Mouse (Mus musculus): ENCODE measurements around the gene Anxa5. TPM values are rescaled to one million over a fixed set of nuclear protein-coding genes. Genes with fewer than 3 reads are reported as not detected.

Gene Anxa5
- polyA plus RNA-seq, 1 experiment from 2014 or later: 85.6 TPM

DNA sequence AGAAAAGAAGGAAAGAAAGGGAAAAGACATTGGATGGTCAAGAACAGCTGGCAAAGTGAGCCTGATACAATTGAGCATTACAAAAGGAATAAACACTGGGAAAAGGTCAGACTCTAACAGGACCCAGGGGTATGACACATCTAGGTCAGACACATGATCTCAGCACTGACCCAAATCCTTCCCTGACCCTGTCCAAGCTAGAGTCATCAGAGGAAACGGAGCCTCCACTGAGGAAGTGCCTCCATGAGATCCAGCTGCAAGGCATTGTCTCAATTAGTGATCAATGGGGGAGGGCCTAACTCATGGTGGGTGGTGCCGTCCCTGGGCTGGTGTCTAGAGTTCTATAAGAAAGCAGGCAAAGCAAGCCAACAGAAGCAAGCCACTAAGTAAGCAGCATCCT, 6.8 kb downstream of the Anxa5 start:
- H3K27ac ChIP-seq (ENCODE audit: low read depth, low read length): no peak overlapping the region
- H3K36me3 ChIP-seq (ENCODE audit: control insufficient read depth, insufficient read depth, low read length): no peaks in the 10 kb centered on the region
- no peaks in the 10 kb centered on the region for H3K4me1 ChIP-seq (replicated peaks; ENCODE audit: control insufficient read depth, insufficient read depth, low read length)
- H3K9me3 ChIP-seq (ENCODE audit: control insufficient read depth, low read length): no peaks in the 10 kb centered on the region
- no peak overlapping the region for H3K4me2 ChIP-seq (ENCODE audit: low read depth, low read length, severe bottlenecking)
- DNase-seq (ENCODE audit: low spot score): no peak
- no peak for ATAC-seq (replicated peaks; ENCODE audit: low FRiP score)
- WGBS: 54% methylated on average over 2 of the region's 2 CpGs
- H3K4me3 ChIP-seq (ENCODE audit: low read depth, low read length): no peak overlapping the region
- no peak overlapping the region for H3K9ac ChIP-seq (ENCODE audit: low read length)
- H3K27me3 ChIP-seq (ENCODE audit: control insufficient read depth, insufficient read depth, low read length): no peaks in the 10 kb centered on the region

GRCm38 (mm10) chr3:36467632-36468031, 8.1 kb downstream of the Anxa5 start:
- 91% methylated on average over 7 of the region's 7 CpGs for WGBS
- Histone ChIP-seq H3K4me3 (ENCODE audit: low read depth, low read length) (no peak overlapping the region), H3K9me3 (ENCODE audit: control insufficient read depth, low read length) (no peaks in the 10 kb centered on the region), H3K4me2 (ENCODE audit: low read depth, low read length, severe bottlenecking) (no peak overlapping the region), H3K27ac (ENCODE audit: low read depth, low read length) (no peak overlapping the region), H3K4me1 (replicated peaks; ENCODE audit: control insufficient read depth, insufficient read depth, low read length) (no peaks in the 10 kb centered on the region), H3K36me3 (ENCODE audit: control insufficient read depth, insufficient read depth, low read length) (no peaks in the 10 kb centered on the region), H3K9ac (ENCODE audit: low read length) (no peak overlapping the region), H3K27me3 (ENCODE audit: control insufficient read depth, insufficient read depth, low read length) (no peaks in the 10 kb centered on the region)
- DNase-seq (ENCODE audit: low spot score) (no peak), ATAC-seq (replicated peaks; ENCODE audit: low FRiP score) (no peak)

DNA sequence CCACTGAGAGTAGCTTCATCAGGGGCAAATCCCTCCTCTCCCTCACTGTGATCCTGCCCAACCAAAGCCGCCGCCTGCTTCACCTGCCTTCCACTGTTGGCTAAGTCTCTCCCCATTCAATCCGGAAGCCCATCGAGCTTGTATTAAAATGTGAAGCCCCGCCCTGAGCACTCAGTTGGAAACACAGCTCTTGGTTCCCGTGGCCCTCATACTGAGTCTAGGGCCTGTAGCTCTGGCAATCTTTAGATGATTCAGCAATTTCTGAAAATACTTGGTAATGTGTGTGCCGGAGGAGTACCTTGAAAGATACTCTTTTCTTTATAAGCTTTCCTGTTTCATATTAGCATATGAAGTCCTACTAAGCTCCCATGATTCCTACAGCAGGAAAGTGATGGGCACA, 10.2 kb downstream of the Anxa5 start:
- Histone ChIP-seq H3K27ac (ENCODE audit: low read depth, low read length) (no peak overlapping the region), H3K4me1 (replicated peaks; ENCODE audit: control insufficient read depth, insufficient read depth, low read length) (no peaks in the 10 kb centered on the region), H3K4me2 (ENCODE audit: low read depth, low read length, severe bottlenecking) (no peak overlapping the region), H3K27me3 (ENCODE audit: control insufficient read depth, insufficient read depth, low read length) (no peaks in the 10 kb centered on the region), H3K4me3 (ENCODE audit: low read depth, low read length) (no peak overlapping the region), H3K9me3 (ENCODE audit: control insufficient read depth, low read length) (no peaks in the 10 kb centered on the region), H3K36me3 (ENCODE audit: control insufficient read depth, insufficient read depth, low read length) (no peaks in the 10 kb centered on the region), H3K9ac (ENCODE audit: low read length) (no peak overlapping the region)
- ATAC-seq (replicated peaks; ENCODE audit: low FRiP score) (no peak), DNase-seq (ENCODE audit: low spot score) (no peak)
- WGBS: 58% methylated on average over 7 of the region's 7 CpGs

GRCm38 (mm10) chr3:36462348-36462747, 13.3 kb downstream of the Anxa5 start:
- ATAC-seq (replicated peaks; ENCODE audit: low FRiP score) (no peak), DNase-seq (ENCODE audit: low spot score) (no peak)
- Histone ChIP-seq H3K9me3 (ENCODE audit: control insufficient read depth, low read length) (no peaks in the 10 kb centered on the region), H3K4me3 (ENCODE audit: low read depth, low read length) (no peak overlapping the region), H3K36me3 (ENCODE audit: control insufficient read depth, insufficient read depth, low read length) (no peaks in the 10 kb centered on the region), H3K27me3 (ENCODE audit: control insufficient read depth, insufficient read depth, low read length) (no peaks in the 10 kb centered on the region), H3K9ac (ENCODE audit: low read length) (no peak overlapping the region), H3K4me2 (ENCODE audit: low read depth, low read length, severe bottlenecking) (no peak overlapping the region), H3K4me1 (replicated peaks; ENCODE audit: control insufficient read depth, insufficient read depth, low read length) (no peaks in the 10 kb centered on the region), H3K27ac (ENCODE audit: low read depth, low read length) (no peak overlapping the region)
- 38% methylated on average over 1 of the region's 1 CpGs for WGBS

DNA sequence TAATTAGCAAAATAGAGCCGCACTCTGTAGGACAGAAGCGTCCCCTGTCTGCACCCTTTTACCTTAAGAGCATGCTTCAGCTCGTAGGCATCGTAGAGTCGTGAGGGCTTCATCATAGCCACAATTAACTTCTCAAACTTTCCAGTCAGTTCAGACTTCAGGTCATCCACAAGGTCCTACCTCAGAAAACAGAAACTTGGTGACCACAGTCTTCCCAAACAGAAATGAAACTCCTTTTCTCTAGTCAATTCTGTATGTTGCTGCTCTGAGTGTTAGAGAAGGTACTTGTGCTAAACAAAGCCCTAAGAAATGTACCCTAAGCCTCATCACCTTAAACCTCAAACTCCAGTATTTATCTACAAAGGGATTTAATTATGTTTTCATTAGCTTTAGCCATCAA, 13.9 kb downstream of the Anxa5 start:
- H3K4me3 ChIP-seq (ENCODE audit: low read depth, low read length): no peak overlapping the region
- DNase-seq (ENCODE audit: low spot score): no peak
- ATAC-seq (replicated peaks; ENCODE audit: low FRiP score): no peak
- no peak overlapping the region for H3K4me2 ChIP-seq (ENCODE audit: low read depth, low read length, severe bottlenecking)
- no peaks in the 10 kb centered on the region for H3K4me1 ChIP-seq (replicated peaks; ENCODE audit: control insufficient read depth, insufficient read depth, low read length)
- no peak overlapping the region for H3K27ac ChIP-seq (ENCODE audit: low read depth, low read length)
- H3K9me3 ChIP-seq (ENCODE audit: control insufficient read depth, low read length): no peaks in the 10 kb centered on the region
- H3K9ac ChIP-seq (ENCODE audit: low read length): no peak overlapping the region
- H3K36me3 ChIP-seq (ENCODE audit: control insufficient read depth, insufficient read depth, low read length): no peaks in the 10 kb centered on the region
- WGBS: 91% methylated on average over 5 of the region's 5 CpGs
- no peaks in the 10 kb centered on the region for H3K27me3 ChIP-seq (ENCODE audit: control insufficient read depth, insufficient read depth, low read length)

DNA sequence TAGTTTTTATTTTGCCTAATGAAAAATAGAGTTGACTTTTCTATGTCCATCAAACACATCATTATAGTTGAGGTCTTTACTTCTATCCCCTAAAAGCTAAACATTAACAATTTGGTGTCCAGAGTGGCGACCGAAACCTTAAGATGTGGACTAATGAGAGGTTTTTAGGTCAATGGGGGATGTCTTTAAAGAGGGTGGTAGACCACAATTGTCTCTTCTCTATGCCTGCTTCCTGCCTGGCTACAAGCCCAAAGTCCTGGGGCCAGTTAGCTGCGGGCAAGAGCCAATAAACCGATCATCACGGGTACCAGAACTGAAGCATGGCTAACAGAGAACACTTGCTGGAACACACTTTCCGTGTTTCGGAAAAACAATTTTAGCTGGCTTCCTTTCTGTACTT, 15.0 kb downstream of the Anxa5 start:
- no peak overlapping the region for H3K27ac ChIP-seq (ENCODE audit: low read depth, low read length)
- H3K4me3 ChIP-seq (ENCODE audit: low read depth, low read length): no peak overlapping the region
- H3K9me3 ChIP-seq (ENCODE audit: control insufficient read depth, low read length): no peaks in the 10 kb centered on the region
- no peaks in the 10 kb centered on the region for H3K36me3 ChIP-seq (ENCODE audit: control insufficient read depth, insufficient read depth, low read length)
- no peak for DNase-seq (ENCODE audit: low spot score)
- WGBS: 95% methylated on average over 7 of the region's 7 CpGs
- H3K4me2 ChIP-seq (ENCODE audit: low read depth, low read length, severe bottlenecking): no peak overlapping the region
- ATAC-seq (replicated peaks; ENCODE audit: low FRiP score): no peak
- no peaks in the 10 kb centered on the region for H3K4me1 ChIP-seq (replicated peaks; ENCODE audit: control insufficient read depth, insufficient read depth, low read length)
- no peak overlapping the region for H3K9ac ChIP-seq (ENCODE audit: low read length)
- H3K27me3 ChIP-seq (ENCODE audit: control insufficient read depth, insufficient read depth, low read length): no peaks in the 10 kb centered on the region

DNA sequence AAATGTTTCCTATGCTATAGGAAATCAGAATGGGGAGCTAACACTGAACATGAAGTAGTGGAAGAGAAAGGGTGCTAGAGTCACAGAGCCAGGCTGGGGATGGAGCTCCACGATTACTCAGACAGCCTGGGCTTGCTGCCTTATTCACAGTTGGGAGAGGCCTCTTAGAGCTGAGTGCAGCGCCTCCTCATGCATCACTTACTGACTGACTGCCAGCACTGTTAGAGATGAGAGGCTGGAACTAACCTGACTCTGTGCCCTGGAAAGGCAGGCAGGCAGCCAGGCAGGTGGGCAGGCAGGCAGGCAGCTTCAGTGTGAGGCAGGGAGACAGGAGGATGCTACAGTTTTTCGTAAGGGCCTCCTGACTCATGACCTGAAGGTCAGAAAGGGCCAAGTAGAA, 20.1 kb downstream of the Anxa5 start:
- H3K27me3 ChIP-seq (ENCODE audit: control insufficient read depth, insufficient read depth, low read length): no peaks in the 10 kb centered on the region
- no peak overlapping the region for H3K4me2 ChIP-seq (ENCODE audit: low read depth, low read length, severe bottlenecking)
- 86% methylated on average over 3 of the region's 3 CpGs for WGBS
- H3K36me3 ChIP-seq (ENCODE audit: control insufficient read depth, insufficient read depth, low read length): no peaks in the 10 kb centered on the region
- H3K4me1 ChIP-seq (replicated peaks; ENCODE audit: control insufficient read depth, insufficient read depth, low read length): no peaks in the 10 kb centered on the region
- H3K4me3 ChIP-seq (ENCODE audit: low read depth, low read length): no peak overlapping the region
- ATAC-seq (replicated peaks; ENCODE audit: low FRiP score) (no peak), DNase-seq (ENCODE audit: low spot score) (no peak)
- H3K27ac ChIP-seq (ENCODE audit: low read depth, low read length): no peak overlapping the region
- no peak overlapping the region for H3K9ac ChIP-seq (ENCODE audit: low read length)
- no peaks in the 10 kb centered on the region for H3K9me3 ChIP-seq (ENCODE audit: control insufficient read depth, low read length)

DNA sequence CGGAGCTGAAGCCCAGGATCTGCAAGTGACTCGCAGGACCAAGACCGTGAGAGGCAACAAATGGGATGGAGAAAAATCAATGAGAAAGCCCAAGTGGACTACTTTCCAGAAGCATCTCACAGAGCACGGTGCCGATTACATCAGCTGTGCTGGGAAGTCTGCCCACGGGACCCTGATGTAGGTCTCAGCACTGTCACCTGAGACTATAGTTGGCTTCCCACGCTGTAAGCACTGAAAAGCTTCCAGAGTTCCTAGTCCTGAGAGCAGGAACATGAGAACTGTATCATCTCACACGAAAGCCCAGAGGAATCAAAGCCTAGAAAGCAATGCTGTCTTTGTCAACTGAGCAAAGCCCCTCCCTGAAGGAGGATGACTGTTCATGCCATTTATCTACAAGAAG, 20.6 kb downstream of the Anxa5 start:
- no peaks in the 10 kb centered on the region for H3K36me3 ChIP-seq (ENCODE audit: control insufficient read depth, insufficient read depth, low read length)
- no peak overlapping the region for H3K4me2 ChIP-seq (ENCODE audit: low read depth, low read length, severe bottlenecking)
- H3K9me3 ChIP-seq (ENCODE audit: control insufficient read depth, low read length): no peaks in the 10 kb centered on the region
- no peak overlapping the region for H3K9ac ChIP-seq (ENCODE audit: low read length)
- H3K27me3 ChIP-seq (ENCODE audit: control insufficient read depth, insufficient read depth, low read length): no peaks in the 10 kb centered on the region
- ATAC-seq (replicated peaks; ENCODE audit: low FRiP score) (no peak), DNase-seq (ENCODE audit: low spot score) (no peak)
- no peak overlapping the region for H3K27ac ChIP-seq (ENCODE audit: low read depth, low read length)
- 92% methylated on average over 8 of the region's 8 CpGs for WGBS
- H3K4me3 ChIP-seq (ENCODE audit: low read depth, low read length): no peak overlapping the region
- no peaks in the 10 kb centered on the region for H3K4me1 ChIP-seq (replicated peaks; ENCODE audit: control insufficient read depth, insufficient read depth, low read length)

DNA sequence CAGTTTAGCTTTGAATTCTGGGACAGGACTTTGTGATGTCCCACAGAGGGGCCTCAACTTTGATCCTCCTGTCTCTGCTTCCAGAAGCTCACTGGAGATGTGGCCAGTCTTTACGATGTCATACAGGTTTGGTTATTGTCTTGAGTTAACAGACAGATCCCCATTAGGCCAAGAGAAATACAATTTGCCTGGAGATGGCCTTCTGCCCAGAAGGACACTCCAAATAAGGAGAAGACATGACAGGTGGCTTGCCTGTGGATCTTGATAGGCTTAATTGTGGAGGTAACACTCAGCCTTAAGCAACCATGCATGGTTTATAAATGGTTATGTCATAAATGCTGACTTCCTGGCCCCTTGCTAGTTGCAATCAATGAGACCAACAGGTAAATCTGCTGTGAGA, 23.2 kb downstream of the Anxa5 start:
- Histone ChIP-seq H3K9me3 (ENCODE audit: control insufficient read depth, low read length) (no peaks in the 10 kb centered on the region), H3K4me1 (replicated peaks; ENCODE audit: control insufficient read depth, insufficient read depth, low read length) (no peaks in the 10 kb centered on the region), H3K27ac (ENCODE audit: low read depth, low read length) (no peak overlapping the region), H3K27me3 (ENCODE audit: control insufficient read depth, insufficient read depth, low read length) (no peaks in the 10 kb centered on the region), H3K4me2 (ENCODE audit: low read depth, low read length, severe bottlenecking) (no peak overlapping the region), H3K9ac (ENCODE audit: low read length) (no peak overlapping the region), H3K4me3 (ENCODE audit: low read depth, low read length) (no peak overlapping the region), H3K36me3 (ENCODE audit: control insufficient read depth, insufficient read depth, low read length) (no peaks in the 10 kb centered on the region; the same call in 1 of the 2 replicates)
- ATAC-seq (replicated peaks; ENCODE audit: low FRiP score): no peak
- WGBS: 76% methylated on average over 1 of the region's 1 CpGs
- no peak for DNase-seq (ENCODE audit: low spot score)

All from forebrain, embryonic 11.5 days (tissue).